Mouse (Mus musculus): ENCODE results near the gene Col18a1. TPM values are rescaled to one million over a fixed set of nuclear protein-coding genes. Genes with fewer than 3 reads are reported as not detected.
A peak's percentile ranks its signal among the peaks of the same experiment; 100 is the strongest.
"Not testable (repeated sequence)": the region's sequence is repeated elsewhere in the genome, so short reads cannot be mapped to it uniquely, and the experiment has no call there.

Col18a1 gene
- polyA plus RNA-seq, 1 experiment from 2014 or later = 86.5 TPM

GRCm38 (mm10) chr10:77151551-77152002, 14.8 kb downstream of the Col18a1 start:
- no peak for ATAC-seq (ENCODE audit: insufficient number of reproducible peaks, low FRiP score, low TSS enrichment, low read depth)
- Histone ChIP-seq H3K9ac (no peak overlapping the region), H3K9me3 (replicated peaks) (no peaks in the 10 kb centered on the region), H3K4me1 (peaks cover 28% of the 10 kb centered on the region), H3K4me2 (replicated peaks) (peak overlapping the region; percentile 24), H3K27ac (replicated peaks) (peak overlapping the region; percentile 55; the same call in 1 of the 2 replicates), H3K4me3 (replicated peaks) (no peak overlapping the region), H3K27me3 (no peaks in the 10 kb centered on the region), H3K36me3 (no peaks in the 10 kb centered on the region)
- WGBS = 44% methylated on average over 4 of the region's 4 CpGs

DNA sequence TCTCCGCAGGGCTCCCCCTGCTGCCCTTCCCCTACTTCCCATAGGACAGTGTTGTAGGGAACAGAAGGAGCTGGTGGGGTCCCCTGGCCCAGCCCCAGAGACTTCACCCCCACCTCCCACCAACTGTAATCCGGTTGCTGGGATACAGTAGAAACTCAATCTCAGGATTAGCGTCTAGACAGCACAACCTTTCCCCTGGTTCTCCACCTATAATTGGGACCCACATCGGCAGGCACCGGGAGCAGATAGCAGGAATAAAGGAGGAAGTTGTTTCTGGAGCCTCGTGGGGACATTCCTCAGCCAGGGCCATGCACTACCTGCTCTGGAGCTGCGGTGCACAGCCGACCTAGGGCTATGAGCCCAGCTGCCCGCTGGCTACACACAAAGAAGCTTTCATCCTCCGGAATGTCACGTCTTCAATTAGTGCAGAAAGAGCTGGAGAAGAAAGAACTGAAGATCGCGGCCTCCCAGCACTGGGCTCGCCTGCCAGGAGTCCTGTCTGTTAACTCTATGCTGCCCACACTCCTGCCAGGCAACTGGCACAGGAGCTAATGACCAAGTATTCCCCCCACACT, 15.3 kb downstream of the Col18a1 start:
- 5% methylated on average over 14 of the region's 14 CpGs for WGBS

DNA sequence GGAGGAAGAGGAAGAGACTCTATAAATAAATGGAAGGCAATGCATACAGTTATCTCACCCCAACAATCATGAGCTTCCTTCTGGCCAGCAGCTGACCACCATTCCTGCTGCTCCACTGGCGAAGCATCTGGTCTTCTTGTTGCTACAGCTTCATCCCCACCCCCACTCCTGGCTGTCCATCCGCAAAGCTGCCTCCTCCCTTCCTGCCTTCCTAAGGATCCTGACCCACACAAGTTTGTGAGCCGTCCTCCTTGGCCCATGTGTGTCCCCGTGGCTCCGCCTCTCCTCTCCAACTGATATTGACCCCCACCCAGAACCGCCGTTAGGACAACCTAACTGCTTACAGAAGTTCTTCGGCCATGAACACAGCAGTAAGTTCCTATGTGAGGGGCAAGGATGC, 16.3 kb downstream of the Col18a1 start:
- H3K9me3 ChIP-seq (replicated peaks) = no peaks in the 10 kb centered on the region
- no peaks in the 10 kb centered on the region for H3K27me3 ChIP-seq
- ATAC-seq (ENCODE audit: insufficient number of reproducible peaks, low FRiP score, low TSS enrichment, low read depth) = no peak
- H3K4me3 ChIP-seq (replicated peaks) = no peak overlapping the region
- H3K4me2 ChIP-seq (replicated peaks) = no peak overlapping the region
- no peak overlapping the region for H3K9ac ChIP-seq
- H3K36me3 ChIP-seq = no peaks in the 10 kb centered on the region
- 48% methylated on average over 8 of the region's 8 CpGs for WGBS
- peaks cover 28% of the 10 kb centered on the region for H3K4me1 ChIP-seq
- H3K27ac ChIP-seq (replicated peaks) = no peak overlapping the region

More for the DNA sequence above, 15.3 kb downstream of the Col18a1 start:
- no peaks in the 10 kb centered on the region for H3K9me3 ChIP-seq (replicated peaks)
- peak overlapping the region; percentile 24 for H3K4me2 ChIP-seq (replicated peaks)
- H3K27me3 ChIP-seq = no peaks in the 10 kb centered on the region
- H3K9ac ChIP-seq = no peak overlapping the region
- no peaks in the 10 kb centered on the region for H3K36me3 ChIP-seq
- H3K4me1 ChIP-seq = peaks cover 28% of the 10 kb centered on the region
- H3K4me3 ChIP-seq (replicated peaks) = no peak overlapping the region; the same call in 1 of the 2 replicates
- ATAC-seq (ENCODE audit: insufficient number of reproducible peaks, low FRiP score, low TSS enrichment, low read depth) = 0 out of 2 replicates have a peak, but pooled peaks have one; percentile 19
- peak overlapping the region; percentile 55 for H3K27ac ChIP-seq (replicated peaks)

- Histone ChIP-seq H3K9ac (no peak overlapping the region), H3K36me3 (no peaks in the 10 kb centered on the region), H3K4me2 (replicated peaks) (no peak overlapping the region), H3K27ac (replicated peaks) (no peak overlapping the region), H3K4me1 (peaks cover 27% of the 10 kb centered on the region), H3K4me3 (replicated peaks) (no peak overlapping the region), H3K27me3 (no peaks in the 10 kb centered on the region), H3K9me3 (replicated peaks) (no peaks in the 10 kb centered on the region)
- ATAC-seq (ENCODE audit: insufficient number of reproducible peaks, low FRiP score, low TSS enrichment, low read depth) = no peak
- 75% methylated on average over 10 of the region's 10 CpGs for WGBS
These were observed 18.8 kb downstream of the Col18a1 start for GRCm38 (mm10) chr10:77147545-77147944.

DNA sequence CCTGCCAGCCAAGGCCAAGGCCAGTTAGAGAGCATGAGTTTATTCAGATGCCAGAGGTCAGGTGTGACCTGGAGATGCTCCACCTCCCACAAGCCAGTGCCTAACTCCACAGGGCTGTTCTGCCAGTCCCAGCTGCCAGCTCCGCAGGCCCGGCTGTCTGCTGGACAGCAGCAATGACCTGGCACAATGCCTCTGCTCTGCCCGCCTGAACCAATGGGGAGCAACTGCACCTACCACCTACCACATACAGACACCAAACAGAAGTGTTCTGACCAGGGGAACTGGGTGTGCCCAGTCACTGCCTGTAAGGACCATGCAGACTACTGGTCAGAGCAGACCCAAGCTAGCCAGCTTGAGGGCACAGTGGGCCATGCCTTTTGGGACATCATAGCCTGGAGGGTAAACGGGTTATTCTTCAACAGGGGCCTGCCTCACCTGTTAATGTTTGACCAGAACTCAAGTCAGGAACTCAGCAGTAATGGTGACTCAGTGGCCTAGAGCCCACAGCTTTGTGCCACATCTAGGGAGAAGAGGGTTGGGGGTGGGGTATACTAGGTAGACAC, 19.4 kb downstream of the Col18a1 start:
- Histone ChIP-seq H3K9ac (no peak overlapping the region), H3K27ac (replicated peaks) (no peak overlapping the region), H3K27me3 (no peaks in the 10 kb centered on the region), H3K9me3 (replicated peaks) (no peaks in the 10 kb centered on the region), H3K4me3 (replicated peaks) (no peak overlapping the region), H3K4me1 (peaks cover 21% of the 10 kb centered on the region), H3K36me3 (no peaks in the 10 kb centered on the region), H3K4me2 (replicated peaks) (no peak overlapping the region)
- no peak for ATAC-seq (ENCODE audit: insufficient number of reproducible peaks, low FRiP score, low TSS enrichment, low read depth)
- 80% methylated on average over 4 of the region's 4 CpGs for WGBS

DNA sequence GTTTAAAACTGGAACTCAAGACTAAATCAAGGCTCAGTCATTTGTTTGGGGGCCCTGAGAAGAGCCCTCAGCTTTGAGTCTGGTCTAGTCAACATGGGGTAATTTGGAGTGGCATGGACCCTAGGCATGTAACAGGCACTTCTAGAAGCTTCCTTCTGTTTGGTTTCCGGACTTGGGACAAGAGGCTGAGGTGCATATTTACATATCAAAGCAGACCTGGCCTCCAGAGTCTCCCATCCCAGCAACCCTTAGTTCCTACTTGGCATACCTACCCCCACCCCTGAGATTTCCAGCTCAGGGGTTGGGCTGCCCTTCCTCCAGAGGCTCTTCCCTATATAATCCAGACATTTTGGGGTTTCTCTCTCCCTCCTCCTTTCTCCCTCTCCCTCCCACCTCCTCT, 20.4 kb downstream of the Col18a1 start:
- H3K36me3 ChIP-seq = no peaks in the 10 kb centered on the region
- H3K9ac ChIP-seq = no peak overlapping the region
- H3K9me3 ChIP-seq (replicated peaks) = no peaks in the 10 kb centered on the region
- H3K4me2 ChIP-seq (replicated peaks) = no peak overlapping the region
- no peaks in the 10 kb centered on the region for H3K27me3 ChIP-seq
- no peak for ATAC-seq (ENCODE audit: insufficient number of reproducible peaks, low FRiP score, low TSS enrichment, low read depth)
- no peak overlapping the region for H3K27ac ChIP-seq (replicated peaks)
- 44% methylated on average over 1 of the region's 1 CpGs for WGBS
- H3K4me3 ChIP-seq (replicated peaks) = no peak overlapping the region
- H3K4me1 ChIP-seq = peaks cover 11% of the 10 kb centered on the region

- Histone ChIP-seq H3K4me3 (replicated peaks) (no peak overlapping the region), H3K4me2 (replicated peaks) (no peak overlapping the region), H3K27me3 (no peaks in the 10 kb centered on the region), H3K9ac (no peak overlapping the region), H3K4me1 (no peaks in the 10 kb centered on the region), H3K9me3 (replicated peaks) (no peaks in the 10 kb centered on the region), H3K27ac (replicated peaks) (no peak overlapping the region), H3K36me3 (no peaks in the 10 kb centered on the region)
- 87% methylated on average over 2 of the region's 2 CpGs for WGBS
- no peak for ATAC-seq (ENCODE audit: insufficient number of reproducible peaks, low FRiP score, low TSS enrichment, low read depth)
These were observed 22.0 kb downstream of the Col18a1 start for GRCm38 (mm10) chr10:77144372-77144771.

GRCm38 (mm10) chr10:77142328-77142727, 24.0 kb downstream of the Col18a1 start:
- Histone ChIP-seq H3K27me3 (no peaks in the 10 kb centered on the region), H3K9ac (no peak overlapping the region), H3K4me1 (no peaks in the 10 kb centered on the region), H3K4me3 (replicated peaks) (no peak overlapping the region), H3K4me2 (replicated peaks) (no peak overlapping the region), H3K36me3 (no peaks in the 10 kb centered on the region), H3K9me3 (replicated peaks) (no peaks in the 10 kb centered on the region), H3K27ac (replicated peaks) (no peak overlapping the region)
- WGBS = 40% methylated on average over 2 of the region's 2 CpGs
- ATAC-seq (ENCODE audit: insufficient number of reproducible peaks, low FRiP score, low TSS enrichment, low read depth) = peak; percentile 61

- Histone ChIP-seq H3K36me3 (no peaks in the 10 kb centered on the region), H3K4me1 (no peaks in the 10 kb centered on the region), H3K9me3 (replicated peaks) (no peaks in the 10 kb centered on the region), H3K27me3 (no peaks in the 10 kb centered on the region), H3K4me2 (replicated peaks) (no peak overlapping the region), H3K4me3 (replicated peaks) (no peak overlapping the region), H3K27ac (replicated peaks) (no peak overlapping the region), H3K9ac (no peak overlapping the region)
- ATAC-seq (ENCODE audit: insufficient number of reproducible peaks, low FRiP score, low TSS enrichment, low read depth) = no peak
These were observed 28.0 kb downstream of the Col18a1 start for GRCm38 (mm10) chr10:77138304-77138703.

- Histone ChIP-seq H3K9me3 (replicated peaks) (no peaks in the 10 kb centered on the region), H3K9ac (no peak overlapping the region), H3K4me1 (peaks cover 16% of the 10 kb centered on the region), H3K4me3 (replicated peaks) (no peak overlapping the region), H3K27me3 (no peaks in the 10 kb centered on the region), H3K27ac (replicated peaks) (no peak overlapping the region), H3K4me2 (replicated peaks) (no peak overlapping the region), H3K36me3 (no peaks in the 10 kb centered on the region)
- ATAC-seq (ENCODE audit: insufficient number of reproducible peaks, low FRiP score, low TSS enrichment, low read depth) = no peak
- 84% methylated on average over 6 of the region's 6 CpGs for WGBS
These were observed 30.1 kb downstream of the Col18a1 start for GRCm38 (mm10) chr10:77136205-77136604.

DNA sequence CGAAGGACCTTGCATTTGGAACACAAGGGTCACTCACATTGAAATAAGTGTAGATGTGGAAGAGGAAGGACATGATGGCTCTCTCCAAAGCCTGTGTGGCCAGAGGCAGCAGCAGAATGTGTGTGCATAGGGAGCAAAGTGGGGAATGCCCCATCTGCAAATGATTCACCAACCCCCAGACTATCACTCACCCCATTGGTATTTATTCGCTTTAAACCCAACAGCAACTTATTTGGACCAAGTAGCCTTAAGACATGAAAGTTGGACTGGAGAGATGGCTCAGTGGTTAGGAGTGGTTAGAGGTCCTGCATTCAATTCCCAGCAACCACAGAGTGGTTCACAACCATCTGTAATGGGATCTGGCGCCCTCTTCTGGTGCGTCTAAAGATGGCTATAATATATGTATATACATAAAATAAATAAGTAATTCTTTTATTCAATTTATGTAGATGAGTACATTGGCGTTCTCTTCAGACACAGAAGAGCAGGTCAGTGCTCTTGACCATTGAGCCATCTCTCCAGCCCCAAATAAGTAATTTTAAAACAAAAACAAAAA, 31.0 kb downstream of the Col18a1 start:
- Histone ChIP-seq H3K4me1 (peaks cover 23% of the 10 kb centered on the region), H3K4me2 (replicated peaks) (no peak overlapping the region), H3K4me3 (replicated peaks) (no peak overlapping the region), H3K9me3 (replicated peaks) (no peaks in the 10 kb centered on the region), H3K36me3 (no peaks in the 10 kb centered on the region), H3K9ac (no peak overlapping the region), H3K27me3 (no peaks in the 10 kb centered on the region), H3K27ac (replicated peaks) (no peak overlapping the region)
- WGBS = 92% methylated on average over 5 of the region's 5 CpGs
- ATAC-seq (ENCODE audit: insufficient number of reproducible peaks, low FRiP score, low TSS enrichment, low read depth) = no peak

- WGBS = 74% methylated on average over 6 of the region's 6 CpGs
- H3K36me3 ChIP-seq; H3K27me3 ChIP-seq; H3K4me2 ChIP-seq (replicated peaks); H3K27ac ChIP-seq (replicated peaks); H3K9ac ChIP-seq; H3K4me3 ChIP-seq (replicated peaks); ATAC-seq (ENCODE audit: insufficient number of reproducible peaks, low FRiP score, low TSS enrichment, low read depth); H3K9me3 ChIP-seq (replicated peaks): not testable (repeated sequence)
- H3K4me1 ChIP-seq = peaks cover 28% of the 10 kb centered on the region
These were observed 31.6 kb downstream of the Col18a1 start for GRCm38 (mm10) chr10:77134807-77135152.
